Mouse (Mus musculus) MEL (cell line): ENCODE measurements around the gene 1700013F07Rik.

Experiments
- CTCF ChIP-seq, 3 experiments: IDR thresholded peaks in 2 of 3; conservative IDR thresholded peaks in 1 of 3; 2 replicates each; pipeline ENCODE4 v1.5.1; 2011 to 2012; ENCODE audit warnings: low read length in 3 of 3, low read depth in 2 of 3, mild to moderate bottlenecking in 2 of 3, improper control_type of control experiment in 1 of 3, inconsistent platforms in 1 of 3, mixed read lengths in 1 of 3, moderate library complexity in 1 of 3; ENCODE audit not compliant: control insufficient read depth in 1 of 3, insufficient read depth in 1 of 3, poor library complexity in 1 of 3, severe bottlenecking in 1 of 3
- EP300 ChIP-seq, 2 experiments: IDR thresholded peaks; 2 replicates each; pipeline ENCODE4 v1.6.1; 2011; ENCODE audit warnings: improper control_type of control experiment in 2 of 2, low read length in 2 of 2, low read depth in 1 of 2, mild to moderate bottlenecking in 1 of 2
- GATA1 ChIP-seq: IDR thresholded peaks from 2 replicates; pipeline ENCODE4 v1.6.1; 2011; ENCODE audit warnings: low read depth, low read length, improper control_type of control experiment
- JUND ChIP-seq: IDR thresholded peaks from 2 replicates; pipeline ENCODE4 v1.6.1; 2011; ENCODE audit warnings: low read depth, mild to moderate bottlenecking, improper control_type of control experiment, low read length
- KAT2A ChIP-seq: conservative IDR thresholded peaks from 2 replicates; pipeline ENCODE4 v1.6.1; 2012; ENCODE audit warnings: low read depth, low read length, improper control_type of control experiment, inconsistent platforms
- MAFK ChIP-seq: IDR thresholded peaks from 2 replicates; pipeline ENCODE4 v1.6.1; 2011; ENCODE audit warnings: low read depth, mild to moderate bottlenecking, low read length, improper control_type of control experiment, borderline replicate concordance
- MAZ ChIP-seq: IDR thresholded peaks from 2 replicates; pipeline ENCODE4 v1.6.1; 2012; ENCODE audit warnings: low read depth, mild to moderate bottlenecking, inconsistent platforms, low read length, improper control_type of control experiment
- MXI1 ChIP-seq: IDR thresholded peaks from 2 replicates; pipeline ENCODE4 v1.6.1; 2011; ENCODE audit warnings: mild to moderate bottlenecking, low read depth, low read length, improper control_type of control experiment
- MYC ChIP-seq: IDR thresholded peaks from 2 replicates; pipeline ENCODE4 v1.6.1; 2011; ENCODE audit warnings: low read depth, mild to moderate bottlenecking, low read length, improper control_type of control experiment, moderate library complexity
- NELFE ChIP-seq: IDR thresholded peaks from 2 replicates; pipeline ENCODE4 v1.6.1; 2011; ENCODE audit warnings: low read depth, low read length, improper control_type of control experiment
- POLR2A ChIP-seq, 2 experiments: IDR thresholded peaks; 2 replicates each; pipeline ENCODE4 v1.6.1; 2011 to 2012; ENCODE audit warnings: low read length in 2 of 2, mild to moderate bottlenecking in 2 of 2, control low read depth in 1 of 2, improper control_type of control experiment in 1 of 2, low read depth in 1 of 2, moderate library complexity in 1 of 2; ENCODE audit not compliant: control insufficient read depth in 1 of 2, insufficient read depth in 1 of 2, poor library complexity in 1 of 2
- POLR2AphosphoS2 ChIP-seq: IDR thresholded peaks from 2 replicates; pipeline ENCODE4 v1.6.1; 2011; ENCODE audit warnings: low read length, improper control_type of control experiment
- RAD21 ChIP-seq: IDR thresholded peaks from 2 replicates; pipeline ENCODE4 v1.6.1; 2011; ENCODE audit warnings: mild to moderate bottlenecking, low read depth, low read length, improper control_type of control experiment
- ZMIZ1 ChIP-seq: IDR thresholded peaks from 2 replicates; pipeline ENCODE4 v1.6.1; 2012; ENCODE audit warnings: low read depth, mild to moderate bottlenecking, inconsistent platforms, low read length, improper control_type of control experiment, moderate library complexity

DNA sequence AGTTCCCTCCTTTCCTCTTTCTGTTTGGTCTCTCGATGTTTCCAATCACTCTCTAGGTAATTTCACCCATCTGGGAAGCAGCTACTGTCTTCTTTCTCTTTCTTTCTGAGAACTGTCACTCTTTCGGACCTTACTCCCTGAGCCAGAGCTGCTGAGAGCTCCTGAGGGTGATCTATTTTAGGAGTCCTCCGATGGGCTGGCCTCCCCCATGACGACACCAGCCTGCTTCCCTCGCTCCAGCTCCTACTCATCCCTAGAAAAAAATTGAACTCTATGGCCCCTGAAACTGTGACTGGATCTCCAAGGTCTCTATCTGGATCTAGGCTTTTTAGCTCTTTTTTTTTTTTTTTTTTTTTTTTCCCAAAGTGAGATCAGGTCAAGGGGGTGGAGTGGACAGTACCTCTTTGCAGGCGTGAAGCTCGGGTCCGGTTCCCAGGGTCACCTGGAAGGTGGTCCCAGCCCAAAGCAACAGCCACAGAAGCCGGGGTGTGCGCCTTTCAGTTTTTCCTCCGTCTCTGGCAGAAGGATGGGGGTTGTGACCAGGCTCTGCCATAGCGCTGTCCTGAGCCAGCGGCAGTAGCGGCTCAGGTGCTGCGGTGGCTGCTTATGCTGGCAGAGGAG, 2.1 kb downstream of the 1700013F07Rik start:
- no peak for TF ChIP-seq JUND
- TF ChIP-seq MYC = no peak
- TF ChIP-seq CTCF (IDR thresholded peaks at IDR 0.05 in 2 of 3, conservative IDR thresholded peaks at IDR 0.05 in 1 of 3; ENCODE audit: control insufficient read depth in 1 of 3, insufficient read depth in 1 of 3, low read depth in 2 of 3, low read length in 3 of 3, poor library complexity in 1 of 3, severe bottlenecking in 1 of 3) = no peak
- no peak for TF ChIP-seq POLR2AphosphoS2
- no peak for TF ChIP-seq POLR2A (IDR thresholded peaks at IDR 0.05; ENCODE audit: control insufficient read depth in 1 of 2, insufficient read depth in 1 of 2, low read depth in 1 of 2, low read length in 2 of 2, poor library complexity in 1 of 2)
- TF ChIP-seq MAZ = no peak
- TF ChIP-seq GATA1 = no peak
- no peak for TF ChIP-seq EP300 (IDR thresholded peaks at IDR 0.05; ENCODE audit: low read depth in 1 of 2, low read length in 2 of 2)
- no peak for TF ChIP-seq RAD21
- TF ChIP-seq ZMIZ1 = no peak
- TF ChIP-seq NELFE = no peak
- TF ChIP-seq MAFK = no peak
- no peak for TF ChIP-seq MXI1
- no peak for TF ChIP-seq KAT2A
